Mouse (Mus musculus): ENCODE measurements around the gene Ccdc13.

Ccdc13 gene

GRCm38 (mm10) chr9:121838829-121839621 is at the start of gene Ccdc13:
TSS of gene Ccdc13 (minus strand) at chr9:121839461.
- peak; percentile 87 for DNase-seq (ENCODE audit: low read depth, low spot score)

- no peak for DNase-seq (ENCODE audit: low read depth, low spot score)
Measured at GRCm38 (mm10) chr9:121882015-121882457, 42.8 kb upstream of the Ccdc13 start.

GRCm38 (mm10) chr9:121881301-121881700 is 42.0 kb upstream of the Ccdc13 start:
- peak; percentile 70 for DNase-seq (ENCODE audit: low read depth, low spot score)

GRCm38 (mm10) chr9:121880840-121881239 is 41.6 kb upstream of the Ccdc13 start:
- DNase-seq (ENCODE audit: low read depth, low spot score), result peak; percentile 89

GRCm38 (mm10) chr9:121877052-121877740 is 37.9 kb upstream of the Ccdc13 start:
- DNase-seq (ENCODE audit: low read depth, low spot score), result peak; percentile 84

- no peak for DNase-seq (ENCODE audit: low read depth, low spot score)
Measured at GRCm38 (mm10) chr9:121873578-121873977, 34.3 kb upstream of the Ccdc13 start.

GRCm38 (mm10) chr9:121872062-121872683 is 32.9 kb upstream of the Ccdc13 start:
- DNase-seq (ENCODE audit: low read depth, low spot score), result no peak

GRCm38 (mm10) chr9:121869973-121870515 is 30.8 kb upstream of the Ccdc13 start:
- peak; percentile 14 for DNase-seq (ENCODE audit: low read depth, low spot score)

- DNase-seq (ENCODE audit: low read depth, low spot score), result no peak
Measured at GRCm38 (mm10) chr9:121869432-121869831, 30.2 kb upstream of the Ccdc13 start.

GRCm38 (mm10) chr9:121868236-121868635 is 29.0 kb upstream of the Ccdc13 start:
- no peak for DNase-seq (ENCODE audit: low read depth, low spot score)

- no peak for DNase-seq (ENCODE audit: low read depth, low spot score)
Measured at GRCm38 (mm10) chr9:121867632-121868031, 28.4 kb upstream of the Ccdc13 start.

GRCm38 (mm10) chr9:121865425-121866008 is 26.3 kb upstream of the Ccdc13 start:
- no peak for DNase-seq (ENCODE audit: low read depth, low spot score)

- no peak for DNase-seq (ENCODE audit: low read depth, low spot score)
Measured at GRCm38 (mm10) chr9:121864837-121865236, 25.6 kb upstream of the Ccdc13 start.

- DNase-seq (ENCODE audit: low read depth, low spot score), result no peak
Measured at GRCm38 (mm10) chr9:121860921-121861320, 21.7 kb upstream of the Ccdc13 start.

GRCm38 (mm10) chr9:121859345-121859744 is 20.1 kb upstream of the Ccdc13 start:
- DNase-seq (ENCODE audit: low read depth, low spot score), result no peak

GRCm38 (mm10) chr9:121858153-121858488 is 18.9 kb upstream of the Ccdc13 start, which contains the start of gene Higd1a:
TSS of gene Higd1a (minus strand) at chr9:121858362.
- DNase-seq (ENCODE audit: low read depth, low spot score), result no peak

- peak; percentile 97 for DNase-seq (ENCODE audit: low read depth, low spot score)
Measured at GRCm38 (mm10) chr9:121857474-121858152, 18.4 kb upstream of the Ccdc13 start.

- DNase-seq (ENCODE audit: low read depth, low spot score), result peak; percentile 44
Measured at GRCm38 (mm10) chr9:121856649-121857416, 17.6 kb upstream of the Ccdc13 start.

GRCm38 (mm10) chr9:121854246-121854645 is 15.0 kb upstream of the Ccdc13 start:
- DNase-seq (ENCODE audit: low read depth, low spot score), result no peak

GRCm38 (mm10) chr9:121847842-121848241 is 8.6 kb upstream of the Ccdc13 start:
- no peak for DNase-seq (ENCODE audit: low read depth, low spot score)

Measured in brain, adult 2 months (tissue).